Mouse (Mus musculus) frontal cortex, postnatal 25 days (tissue): Measurements from ENCODE around the gene Pde4c.
A peak's percentile ranks its signal among the peaks of the same experiment; 100 is the strongest.

Experiments used
- DNase-seq, 2 experiments: peaks; one replicate each; pipeline ENCODE4 v3.0.0; 2022; ENCODE audit warnings: low spot score in 2 of 2

Gene Pde4c

DNA sequence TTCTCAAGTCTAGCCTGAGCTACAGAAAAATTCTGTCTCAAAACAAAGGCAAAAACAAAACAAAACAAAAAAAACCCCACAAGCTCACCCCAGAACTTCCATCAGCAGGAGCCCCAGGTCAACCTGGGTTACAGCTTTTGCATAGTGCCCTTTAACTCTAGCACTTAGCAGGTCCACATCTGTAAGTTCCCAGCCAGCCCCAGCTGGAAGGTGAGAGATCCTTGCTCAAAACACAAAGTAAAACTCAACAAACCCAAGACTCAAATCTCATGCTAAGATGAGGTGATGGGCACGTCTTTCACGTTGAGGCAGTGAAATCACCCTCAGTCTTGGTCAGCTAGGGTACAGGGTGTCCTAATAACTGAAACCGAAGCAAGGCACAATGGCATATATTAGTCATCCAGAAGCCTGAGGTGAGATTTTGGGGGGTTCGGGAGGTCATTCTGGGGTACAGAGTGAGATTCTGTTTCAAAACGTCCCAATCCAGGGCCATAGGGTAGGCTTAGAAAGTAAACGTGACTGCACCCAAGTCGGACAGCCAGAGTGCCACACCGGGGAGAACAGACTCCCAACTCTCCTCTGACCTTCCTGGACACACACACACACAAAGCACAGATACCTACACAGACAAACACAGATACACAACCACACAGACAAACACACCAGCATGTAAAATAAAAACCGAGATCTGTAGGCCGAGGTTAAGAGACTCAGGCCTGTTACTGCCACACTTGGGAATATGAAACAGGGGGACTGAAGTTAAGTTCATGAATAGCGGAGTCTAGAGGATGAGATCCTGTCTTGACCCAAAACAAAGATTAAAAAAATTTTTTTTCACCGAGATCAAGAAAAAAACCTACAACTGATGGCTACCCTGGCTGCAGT, 25.9 kb upstream of the Pde4c start:
- no peak for DNase-seq

DNA sequence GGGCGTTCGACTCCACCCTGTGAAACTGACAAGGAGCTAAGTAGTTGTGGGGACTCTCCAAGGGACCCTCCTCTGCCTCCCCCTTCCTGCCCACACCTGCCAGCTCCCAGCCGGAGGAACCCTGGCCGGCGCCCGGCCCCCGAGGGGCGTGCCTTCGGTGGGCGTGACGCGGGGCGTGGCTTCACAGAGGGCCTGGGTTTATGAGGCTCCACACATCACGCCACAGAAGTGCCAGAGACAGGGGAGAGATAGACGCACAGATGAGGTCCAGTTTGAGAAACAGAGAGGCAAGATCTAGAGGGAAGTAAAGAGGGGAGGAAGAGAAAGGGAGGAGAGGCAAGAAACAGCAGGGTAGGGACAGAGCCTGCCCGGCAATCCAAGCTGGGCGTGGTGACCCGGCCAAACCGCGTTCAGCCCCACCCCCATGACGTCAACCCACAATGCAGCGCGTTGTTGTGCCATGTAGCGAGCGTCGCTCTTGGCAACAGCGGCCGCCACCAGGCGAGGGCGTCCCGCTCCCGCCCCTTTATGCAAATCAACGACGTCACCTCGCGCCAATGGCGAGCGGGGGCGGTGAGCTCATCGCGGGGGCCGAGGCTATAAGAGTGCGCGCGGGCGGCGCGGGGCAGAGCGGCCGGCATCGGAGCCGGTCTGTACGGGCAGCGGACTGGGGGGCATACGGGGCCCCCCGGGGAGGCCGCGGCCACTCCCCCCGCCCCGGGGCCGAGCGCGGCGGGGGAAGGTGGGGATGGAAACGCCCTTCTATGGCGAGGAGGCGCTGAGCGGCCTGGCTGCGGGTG, 25.0 kb upstream of the Pde4c start, which contains the start of gene Jund:
Gene Jund (plus strand): TSS at position 640 of the 800 bp plus-strand sequence.
- DNase-seq = peak; percentile 95 to 96

DNA sequence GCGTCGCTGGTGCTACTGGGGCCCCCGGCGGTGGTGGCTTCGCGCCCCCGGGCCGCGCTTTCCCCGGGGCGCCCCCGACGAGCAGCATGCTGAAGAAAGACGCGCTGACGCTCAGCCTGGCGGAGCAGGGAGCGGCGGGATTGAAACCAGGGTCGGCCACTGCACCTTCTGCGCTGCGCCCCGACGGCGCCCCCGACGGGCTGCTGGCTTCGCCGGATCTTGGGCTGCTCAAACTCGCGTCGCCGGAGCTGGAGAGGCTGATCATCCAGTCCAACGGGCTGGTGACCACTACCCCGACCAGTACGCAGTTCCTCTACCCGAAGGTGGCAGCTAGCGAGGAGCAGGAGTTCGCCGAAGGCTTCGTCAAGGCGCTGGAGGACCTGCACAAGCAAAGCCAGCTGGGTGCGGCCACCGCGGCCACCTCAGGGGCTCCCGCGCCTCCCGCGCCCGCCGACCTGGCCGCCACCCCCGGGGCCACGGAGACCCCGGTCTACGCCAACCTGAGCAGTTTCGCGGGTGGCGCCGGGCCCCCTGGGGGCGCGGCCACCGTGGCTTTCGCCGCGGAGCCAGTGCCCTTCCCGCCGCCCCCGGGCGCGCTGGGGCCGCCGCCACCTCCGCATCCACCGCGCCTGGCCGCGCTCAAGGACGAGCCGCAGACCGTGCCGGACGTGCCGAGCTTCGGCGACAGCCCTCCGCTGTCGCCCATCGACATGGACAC, 24.2 kb upstream of the Pde4c start:
- peak in 1 of 2 experiments; percentile 49 for DNase-seq

DNA sequence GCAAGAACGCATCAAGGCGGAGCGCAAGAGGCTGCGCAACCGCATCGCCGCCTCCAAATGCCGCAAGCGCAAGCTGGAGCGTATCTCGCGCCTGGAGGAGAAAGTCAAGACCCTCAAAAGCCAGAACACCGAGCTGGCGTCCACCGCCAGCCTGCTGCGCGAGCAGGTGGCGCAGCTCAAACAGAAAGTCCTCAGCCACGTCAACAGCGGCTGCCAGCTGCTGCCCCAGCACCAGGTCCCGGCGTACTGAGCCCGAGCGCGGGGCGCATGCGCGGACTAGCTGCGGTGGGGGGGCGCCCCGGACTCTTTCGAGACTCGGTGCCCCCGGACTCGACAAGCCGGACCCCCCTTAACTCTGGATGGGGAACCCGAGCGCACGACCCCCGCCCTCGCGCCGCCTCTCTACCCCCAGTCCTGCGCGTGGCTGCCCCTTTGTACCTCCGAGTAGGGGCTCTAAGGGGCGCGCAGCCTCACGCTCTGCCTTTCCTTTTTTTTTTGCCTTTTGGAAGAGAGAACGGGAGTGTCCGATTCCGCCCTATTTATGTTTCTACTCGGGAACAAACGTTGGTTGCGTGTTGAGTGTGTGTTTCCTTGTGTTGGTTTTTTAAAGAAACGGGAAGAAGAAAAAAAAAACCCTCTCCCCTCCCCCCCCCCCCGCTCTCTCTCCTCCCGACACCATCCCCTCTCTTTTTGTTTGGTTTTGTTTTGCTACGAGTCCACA, 23.5 kb upstream of the Pde4c start:
- DNase-seq = peak; percentile 67 to 71

DNA sequence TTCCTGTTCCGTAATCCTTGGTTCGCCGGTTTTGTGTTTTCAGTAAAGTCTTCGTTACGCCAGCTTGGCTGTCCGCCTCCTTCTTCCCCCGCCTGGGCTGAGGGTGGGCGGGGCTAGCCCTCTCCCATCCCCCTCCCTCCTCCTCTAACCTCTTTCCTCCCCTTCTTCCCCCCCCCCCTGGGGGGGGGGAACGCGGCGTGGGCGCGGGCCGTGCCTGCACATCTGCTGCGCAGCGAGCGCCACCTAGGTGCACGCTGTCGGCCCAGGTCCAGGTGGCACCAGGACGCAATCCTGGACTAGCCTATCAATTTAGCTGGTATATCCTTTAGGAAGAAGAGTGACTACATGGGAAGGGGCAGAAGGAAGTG, 23.0 kb upstream of the Pde4c start:
- DNase-seq = peak; percentile 57 to 73

DNA sequence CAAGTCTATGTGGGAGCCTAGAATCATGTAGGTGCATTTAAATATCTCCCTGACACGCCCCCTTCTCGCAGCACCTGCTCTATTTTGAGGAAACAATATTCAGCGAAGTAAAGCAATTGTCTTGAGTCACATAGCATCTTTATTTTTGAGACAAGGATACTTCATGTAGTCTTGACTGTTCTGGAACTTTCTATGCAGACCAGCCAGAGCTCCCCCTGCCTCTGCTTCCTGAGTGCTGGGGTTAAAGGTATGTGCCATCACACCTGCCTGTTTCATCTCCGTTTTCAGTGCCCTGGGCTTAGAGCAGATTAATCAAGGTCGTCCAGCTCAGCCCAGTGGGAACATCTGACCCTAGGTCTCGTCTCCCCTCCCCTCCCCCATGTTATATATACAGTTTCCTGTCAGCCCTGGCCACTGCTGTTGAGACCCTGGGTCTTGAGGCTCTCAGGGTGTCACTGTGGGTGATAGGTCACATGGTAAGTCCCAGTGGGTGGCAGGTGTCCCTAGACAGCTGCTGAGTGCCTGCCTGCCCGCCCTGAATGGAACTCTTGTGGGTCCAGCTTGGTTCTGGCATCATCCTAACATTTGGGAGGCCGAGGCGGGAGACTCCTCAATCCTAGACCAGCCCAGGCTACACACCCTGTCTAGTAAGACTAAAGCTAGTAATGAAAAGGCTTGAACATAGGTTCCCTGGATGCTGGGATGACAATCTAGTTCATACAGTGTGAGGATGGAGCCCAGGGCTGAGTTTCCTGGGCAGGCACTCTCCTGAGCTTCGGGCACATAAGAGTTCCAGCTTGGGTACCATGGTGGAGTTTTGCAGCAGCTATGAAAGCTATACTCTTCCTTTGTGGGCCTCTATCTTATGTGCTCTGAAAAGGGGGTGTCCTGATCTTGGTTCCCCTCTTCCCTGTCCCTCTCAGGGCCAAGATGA, 22.2 kb upstream of the Pde4c start:
- no peak for DNase-seq

DNA sequence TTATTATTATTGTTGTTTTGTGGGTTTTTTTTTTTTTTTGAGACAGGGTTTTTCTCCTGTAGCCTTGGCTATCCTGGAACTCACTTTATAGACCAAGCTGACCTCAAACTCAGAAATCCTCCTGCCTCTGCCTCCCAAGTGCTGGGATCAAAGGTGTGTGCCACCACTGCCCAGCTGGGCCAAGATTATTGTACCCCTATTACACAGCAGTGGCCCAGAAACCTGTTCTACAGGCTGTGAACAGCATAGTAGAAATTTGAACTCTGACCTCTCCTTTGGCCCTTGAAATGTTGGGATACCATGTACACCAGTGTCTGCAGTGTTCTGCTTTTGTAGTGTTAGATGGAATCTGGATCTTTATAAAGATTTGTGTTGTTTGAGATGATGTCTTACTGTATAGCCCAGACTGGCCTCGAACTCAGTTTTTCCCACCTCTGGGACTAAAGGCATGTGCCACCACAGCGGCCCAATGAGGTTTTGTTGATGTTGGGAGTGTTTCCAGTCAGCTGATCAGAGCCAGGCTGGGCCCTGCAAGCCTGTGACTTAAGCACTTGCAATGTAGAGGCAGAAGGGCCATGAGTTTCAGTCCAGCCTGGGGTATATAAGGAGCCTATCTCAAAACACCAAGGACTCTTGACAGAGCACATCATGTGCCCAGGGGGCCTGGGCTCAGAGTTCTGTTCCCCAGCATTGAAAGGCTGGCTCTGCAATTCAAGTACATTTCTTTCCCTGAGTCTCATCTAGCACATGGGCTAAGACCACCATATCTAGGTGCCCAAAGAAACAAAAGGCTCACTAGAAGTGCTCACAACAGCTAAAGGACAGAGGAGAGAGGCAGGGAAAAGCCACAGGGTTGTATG, 21.3 kb upstream of the Pde4c start:
- DNase-seq = no peak

DNA sequence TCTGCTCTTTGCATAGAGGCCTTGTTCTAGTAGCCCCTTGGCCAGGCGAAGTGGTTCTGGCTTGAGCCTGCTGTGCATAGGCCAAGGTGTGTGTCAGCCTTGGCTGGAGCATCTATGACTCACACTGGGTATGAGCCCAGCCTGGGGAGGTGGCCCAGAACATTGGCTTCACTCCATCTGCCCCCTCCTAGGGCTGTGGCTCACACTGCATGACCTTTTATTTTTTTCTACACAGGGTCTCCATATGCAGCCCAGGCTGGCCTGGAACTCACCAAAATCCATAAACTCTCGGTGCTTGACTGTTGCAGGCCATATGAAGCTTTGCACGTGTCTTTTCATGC, 20.7 kb upstream of the Pde4c start:
- no peak for DNase-seq

DNA sequence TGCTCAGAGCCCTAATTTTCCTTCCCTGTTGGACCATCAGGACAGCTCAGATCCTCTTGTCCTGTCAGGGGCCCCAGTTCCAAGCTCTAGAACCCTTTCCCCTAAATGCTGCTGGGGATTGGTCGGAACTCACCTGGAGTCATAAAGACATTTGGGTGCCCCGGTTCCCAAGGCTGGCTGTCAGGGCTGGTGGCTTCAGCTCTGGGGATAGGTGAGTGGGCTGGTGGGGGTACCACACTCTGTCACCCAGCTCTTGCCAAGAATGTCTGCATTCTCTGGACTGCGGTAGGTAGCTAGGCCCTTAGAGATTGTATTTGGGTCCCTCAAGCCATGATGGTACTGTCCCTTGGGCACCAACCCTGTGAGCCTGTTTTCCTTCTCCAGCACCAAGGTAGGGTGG, 20.2 kb upstream of the Pde4c start, which contains the start of gene Iqcn:
Gene Iqcn (plus strand): TSS at position 171 of the 400 bp plus-strand sequence.
- DNase-seq = no peak

DNA sequence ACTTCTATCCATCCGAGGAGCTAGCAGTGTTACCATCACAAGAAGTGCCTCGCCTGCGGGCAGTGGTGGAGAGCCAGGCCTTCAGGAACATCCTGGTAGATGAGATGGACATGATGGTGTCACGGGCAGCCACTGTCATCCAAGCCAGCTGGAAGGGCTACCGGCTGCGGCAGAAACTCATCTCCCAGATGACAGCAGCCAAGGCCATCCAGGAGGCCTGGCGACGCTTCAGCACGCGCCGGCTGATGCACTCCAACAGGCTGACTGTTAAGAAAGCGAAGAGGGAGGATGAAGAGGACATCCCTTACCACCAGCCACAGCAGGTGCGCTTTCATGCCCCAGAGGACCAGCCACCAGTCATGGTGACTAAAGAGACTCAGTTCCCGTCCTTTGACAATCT, 15.2 kb upstream of the Pde4c start:
- DNase-seq = no peak

DNA sequence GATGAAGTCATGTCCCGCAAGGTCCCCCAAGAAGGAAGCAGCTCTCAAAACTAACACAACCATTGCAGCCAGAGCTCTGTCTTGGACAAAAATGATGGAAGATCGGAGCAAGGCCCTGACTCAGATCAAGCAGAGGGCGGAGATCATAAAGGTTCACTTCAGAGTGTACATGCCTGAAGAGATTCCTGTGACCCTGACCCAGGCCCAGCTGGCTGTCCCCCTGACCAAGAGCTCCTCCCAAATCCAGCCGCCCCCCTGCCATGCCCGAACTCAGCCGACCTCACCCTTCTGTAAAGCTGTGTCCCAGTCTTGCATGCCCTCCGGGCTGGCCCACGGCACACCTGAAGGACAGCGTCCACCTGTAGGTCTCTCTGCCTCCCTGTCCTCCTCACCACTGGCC, 13.7 kb upstream of the Pde4c start:
- no peak for DNase-seq

DNA sequence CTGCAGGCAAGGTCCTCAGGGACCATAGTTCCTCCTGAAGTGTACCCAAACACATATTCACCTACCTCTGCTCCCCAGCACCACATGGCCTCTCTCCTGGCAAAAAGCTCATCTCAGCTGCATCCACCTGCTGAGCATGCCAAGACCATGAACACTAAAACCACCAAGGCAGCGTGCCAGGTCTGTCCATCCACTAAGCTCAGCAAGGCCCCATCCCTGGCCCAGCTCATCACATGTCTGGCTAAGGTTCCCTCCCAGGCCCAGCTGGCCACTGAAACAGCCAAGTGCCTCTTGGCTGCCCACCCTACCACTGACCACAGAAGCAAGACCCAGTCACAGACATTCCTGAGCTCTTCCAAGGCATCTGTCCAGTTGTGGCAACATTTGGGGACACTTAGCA, 13.2 kb upstream of the Pde4c start:
- no peak for DNase-seq

DNA sequence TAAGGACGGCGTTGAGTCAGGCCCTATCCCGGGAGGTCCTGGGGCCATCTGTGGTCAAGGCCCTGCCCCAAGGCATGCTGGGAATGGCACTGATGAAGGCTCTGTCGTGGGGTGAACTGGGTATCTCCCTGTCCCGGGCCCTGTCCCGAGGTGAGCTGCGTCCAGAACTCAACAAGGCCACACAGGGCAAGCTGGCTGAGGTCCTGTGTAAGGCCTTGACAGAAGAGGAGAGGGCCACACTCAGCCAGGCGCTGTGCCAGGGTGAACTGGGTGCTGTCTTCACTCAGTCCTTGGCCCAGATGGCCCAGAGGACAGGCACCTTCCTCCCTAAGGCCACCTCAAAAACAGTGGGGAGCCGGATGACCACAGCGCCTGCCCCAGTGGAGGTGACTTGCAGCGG, 12.5 kb upstream of the Pde4c start:
- DNase-seq = no peak

DNA sequence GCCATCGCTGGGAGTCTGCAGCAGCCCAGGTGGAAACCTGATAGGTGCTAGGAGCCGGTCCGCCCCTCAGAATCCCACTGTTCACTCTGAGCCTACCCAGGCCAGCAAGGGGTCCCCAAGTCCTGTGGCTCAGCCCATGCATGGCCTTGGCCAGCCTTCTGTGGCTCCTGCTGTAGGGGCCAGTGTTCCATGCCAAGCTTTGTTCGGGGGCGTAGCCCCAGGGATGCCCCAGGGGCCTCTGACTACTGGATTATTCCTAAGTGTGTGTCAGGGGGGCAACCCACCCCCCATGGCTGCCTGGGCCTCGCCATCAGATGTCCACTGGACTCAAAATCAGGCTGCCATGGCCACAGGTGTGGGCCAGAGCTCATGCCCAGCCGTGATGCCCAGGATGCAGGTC, 9.5 kb upstream of the Pde4c start:
- no peak for DNase-seq

DNA sequence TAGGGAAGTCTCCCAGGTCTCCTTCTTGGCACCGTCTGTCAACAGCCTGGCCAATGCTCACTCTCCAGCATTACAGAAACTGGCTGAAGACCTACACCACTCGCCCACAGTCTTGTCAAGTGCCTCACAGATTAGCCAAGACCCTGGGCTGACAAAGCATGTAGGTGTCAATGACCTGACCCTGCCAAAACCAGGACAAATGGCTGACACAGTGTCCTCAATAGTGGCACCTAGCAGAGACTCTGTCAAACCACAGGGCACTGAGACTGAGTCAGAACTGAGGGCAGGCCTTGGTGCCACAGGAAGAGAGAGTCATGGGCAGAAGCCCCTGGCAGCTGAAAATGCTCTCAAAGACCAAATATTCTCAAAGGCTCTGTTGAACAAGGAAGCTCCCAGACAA, 8.4 kb upstream of the Pde4c start:
- no peak for DNase-seq

DNA sequence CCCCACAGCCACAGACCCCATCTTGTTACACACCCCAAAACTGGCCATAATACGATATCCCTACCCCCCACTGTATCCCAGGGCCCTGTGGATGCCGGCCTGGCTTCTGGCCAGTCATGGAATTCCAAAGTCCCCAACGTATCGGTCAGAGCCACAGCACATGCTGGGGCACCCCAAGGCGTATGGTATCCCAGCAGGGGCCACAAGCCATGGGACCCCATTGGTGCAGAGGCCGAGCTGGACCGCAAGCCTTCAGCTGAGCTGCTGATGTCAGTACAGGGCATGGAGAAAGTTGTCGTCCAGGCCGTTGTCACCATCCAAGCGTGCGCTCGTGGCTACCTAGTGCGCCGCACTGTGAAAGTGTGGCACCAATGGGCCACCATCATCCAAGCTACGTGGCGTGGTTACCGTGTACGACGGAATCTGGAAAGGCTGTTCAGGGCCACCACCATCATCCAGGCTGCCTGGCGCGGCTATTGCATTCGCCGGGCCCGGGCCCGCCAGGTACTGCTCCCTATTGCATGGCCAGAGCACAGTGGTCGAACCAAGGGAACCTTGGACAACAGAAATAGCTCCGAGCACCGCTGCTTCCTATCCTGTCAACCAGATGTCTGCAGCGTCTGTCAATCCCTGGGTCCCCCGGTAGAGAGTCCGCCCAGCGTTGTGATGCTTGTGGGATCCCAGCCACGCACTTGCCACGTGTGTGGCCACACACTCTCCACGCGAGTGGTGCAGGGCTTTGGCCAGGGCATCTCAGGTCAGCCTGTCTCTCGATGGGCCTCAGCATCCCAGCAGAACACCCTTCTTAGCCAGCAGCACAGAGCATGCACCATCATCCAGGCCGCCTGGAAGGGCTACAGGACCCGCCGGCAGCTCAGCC, 6.8 kb upstream of the Pde4c start:
- no peak for DNase-seq

DNA sequence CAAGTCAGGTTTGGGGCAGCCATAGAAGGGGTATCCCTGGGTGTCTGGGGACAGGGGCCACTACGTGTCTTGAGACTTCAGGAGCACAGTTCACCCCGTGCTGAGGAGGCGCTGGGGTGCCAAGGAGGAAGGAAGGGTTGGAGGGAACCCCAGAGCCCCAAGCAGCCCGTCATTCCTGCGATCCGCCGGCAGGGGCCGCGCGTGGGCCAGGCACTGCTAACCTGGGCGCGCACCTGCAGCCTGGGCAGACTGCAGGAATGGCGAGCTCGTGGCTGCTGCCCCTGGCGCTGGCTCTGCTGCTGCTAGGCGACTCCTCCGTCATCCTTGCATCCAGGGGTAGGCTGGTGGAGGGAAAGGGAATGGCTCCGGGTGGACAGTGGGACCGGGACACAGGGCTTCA, 5.2 kb upstream of the Pde4c start, which contains the start of gene Gm3336:
Gene Gm3336 (plus strand): TSS at position 247 of the 400 bp plus-strand sequence.
- no peak for DNase-seq

DNA sequence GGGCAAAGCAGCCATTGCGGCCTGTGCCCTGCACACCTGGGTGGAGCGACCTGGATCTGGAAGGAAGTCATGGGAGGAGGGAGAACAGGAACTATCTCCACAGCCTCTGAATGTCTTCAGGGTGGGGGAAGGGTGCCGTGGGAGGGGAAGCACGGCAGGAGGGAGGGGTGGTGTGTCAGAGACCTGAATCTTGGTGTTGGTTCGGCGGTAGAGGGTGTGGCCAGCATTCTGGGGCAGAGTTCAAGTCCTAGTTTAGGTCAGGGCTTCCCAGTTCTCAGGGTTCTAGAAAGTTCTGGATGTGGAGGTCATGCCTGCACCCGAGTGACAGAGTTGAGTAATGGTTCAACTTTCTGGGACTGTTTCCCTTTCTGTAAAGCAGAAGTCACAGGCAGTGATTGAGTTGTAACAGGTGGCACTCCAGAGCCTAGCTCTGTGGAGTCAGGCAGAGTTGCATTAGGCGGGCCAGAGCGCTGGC, 3.7 kb upstream of the Pde4c start:
- DNase-seq = no peak
